Mouse (Mus musculus) limb, embryonic 11.5 days (tissue): ENCODE data around the gene Pabpn1. TPM values are rescaled to one million over a fixed set of nuclear protein-coding genes. Genes with fewer than 3 reads are reported as not detected.

Experiments
- ATAC-seq: fragments of 200-750 bp; cut with Nextera tagmentation; 2 replicates; pipeline ENCODE4 v1.8.0; 2017; ENCODE audit warnings: low read depth; ENCODE audit not compliant: insufficient number of reproducible peaks, low FRiP score, low TSS enrichment
- DNase-seq: peaks from one replicate; pipeline ENCODE4 v3.0.0-alpha.2; 2015; ENCODE audit warnings: low spot score
- H3K27ac ChIP-seq: fragments of 300-500 bp; sonication (generic); replicated peaks from 2 replicates; pipeline ENCODE4 v1.5.1; 2014; ENCODE audit warnings: low read depth, mild to moderate bottlenecking, low read length
- H3K27me3 ChIP-seq: fragments of 300-500 bp; sonication (generic); 2 replicates; pipeline ENCODE4 v1.6.1; 2014; ENCODE audit warnings: mild to moderate bottlenecking, low read length, mixed read lengths; ENCODE audit not compliant: control insufficient read depth, insufficient read depth
- H3K36me3 ChIP-seq: fragments of 300-500 bp; sonication (generic); 2 replicates; pipeline ENCODE4 v1.6.1; 2014; ENCODE audit warnings: mild to moderate bottlenecking, low read length, moderate library complexity, mixed read lengths; ENCODE audit not compliant: control insufficient read depth, insufficient read depth
- H3K4me1 ChIP-seq: fragments of 300-500 bp; sonication (generic); 2 replicates; pipeline ENCODE4 v1.6.1; 2014; ENCODE audit warnings: low read length, mixed read lengths; ENCODE audit not compliant: control insufficient read depth, insufficient read depth
- H3K4me2 ChIP-seq: fragments of 300-500 bp; sonication (generic); 2 replicates; pipeline ENCODE4 v1.6.1; 2014; ENCODE audit warnings: low read depth, mild to moderate bottlenecking, moderate library complexity; ENCODE audit not compliant: severe bottlenecking
- H3K4me3 ChIP-seq: fragments of 300-500 bp; sonication (generic); 2 replicates; pipeline ENCODE4 v1.5.1; 2014; ENCODE audit warnings: low read depth, low read length
- H3K9ac ChIP-seq: fragments of 300-500 bp; sonication (generic); 2 replicates; pipeline ENCODE4 v1.6.1; 2014; ENCODE audit warnings: mild to moderate bottlenecking, low read length
- H3K9me3 ChIP-seq: fragments of 300-500 bp; sonication (generic); 2 replicates; pipeline ENCODE4 v1.6.1; 2016; ENCODE audit warnings: low read length; ENCODE audit not compliant: control insufficient read depth
- WGBS: fragments of 180-500 bp; shearing (Covaris S2); extraction: QIAGEN DNeasy Blood & Tissue Kit; methylation state at CpG from one replicate; pipeline ENCODE4 v1.1.7; 2014; 5-methylcytosine and 5-hydroxymethylcytosine counted together
- polyA plus RNA-seq: library from polyadenylated mRNA; unstranded; fragments of >200 nt; fragmentation: Nextera tagmentation; extraction: Ambion mirVana; gene quantifications from 2 replicates; pipeline ENCODE4 v1.2.1, GENCODE M21; 2014

The Pabpn1 gene
- polyA plus RNA-seq, 1 experiment from 2014 or later, result 158 TPM

GRCm38 (mm10) chr14:54865626-54866025, 26.7 kb upstream of the Pabpn1 start:
- Histone ChIP-seq H3K9me3 (no peaks in the 10 kb centered on the region), H3K27ac (no peak overlapping the region), H3K27me3 (no peaks in the 10 kb centered on the region), H3K36me3 (no peaks in the 10 kb centered on the region), H3K4me2 (no peak overlapping the region), H3K4me1 (no peaks in the 10 kb centered on the region), H3K9ac (no peak overlapping the region), H3K4me3 (no peak overlapping the region)
- ATAC-seq, result no peak
- DNase-seq, result no peak
- 82% methylated on average over 5 of the region's 5 CpGs for WGBS

DNA sequence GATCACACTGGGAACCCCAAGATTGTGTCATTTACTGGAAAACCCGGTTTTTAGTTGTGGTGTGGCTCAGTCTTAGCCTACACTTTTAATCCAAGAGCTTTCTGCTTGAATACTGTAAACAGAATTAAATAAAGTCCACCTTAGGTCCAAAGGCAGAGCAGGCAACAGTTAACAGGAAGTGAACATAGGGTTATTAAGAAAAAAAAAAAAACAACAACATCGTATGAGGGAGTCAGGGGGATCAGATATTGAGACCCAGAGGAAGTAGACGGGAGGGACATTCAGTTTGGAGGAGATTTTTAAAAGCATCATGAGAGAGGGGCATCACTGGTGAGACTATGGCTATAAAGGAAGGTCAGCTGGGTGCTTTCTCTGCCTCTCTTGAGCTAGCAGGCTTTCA, 26.0 kb upstream of the Pabpn1 start:
- WGBS, result 66% methylated on average over 3 of the region's 3 CpGs
- Histone ChIP-seq H3K9me3 (no peaks in the 10 kb centered on the region), H3K27me3 (no peaks in the 10 kb centered on the region), H3K4me3 (no peak overlapping the region), H3K4me1 (no peaks in the 10 kb centered on the region), H3K4me2 (no peak overlapping the region), H3K9ac (no peak overlapping the region), H3K36me3 (no peaks in the 10 kb centered on the region), H3K27ac (no peak overlapping the region)
- DNase-seq (no peak), ATAC-seq (no peak)

DNA sequence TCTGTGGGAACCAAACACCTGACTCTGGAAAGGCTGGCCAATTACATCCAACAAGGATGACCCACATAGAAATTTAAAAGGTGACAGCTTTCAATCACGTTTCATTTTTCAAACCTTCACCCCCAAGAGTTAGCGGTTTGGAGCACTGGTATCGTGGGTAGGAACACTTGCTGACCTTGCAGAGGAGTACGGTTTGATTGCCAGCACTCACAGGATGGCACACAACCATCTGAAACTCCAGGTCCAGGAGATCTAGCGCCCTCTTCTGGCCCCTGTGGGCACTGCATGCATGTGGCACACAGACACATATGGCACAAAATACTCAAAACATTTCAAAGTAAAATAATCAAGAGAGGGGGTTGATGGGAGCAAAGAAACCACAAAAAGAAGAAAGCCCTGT, 25.4 kb upstream of the Pabpn1 start:
- no peaks in the 10 kb centered on the region for H3K36me3 ChIP-seq
- no peaks in the 10 kb centered on the region for H3K4me1 ChIP-seq
- no peak for ATAC-seq
- H3K9me3 ChIP-seq, result no peaks in the 10 kb centered on the region
- H3K9ac ChIP-seq, result no peak overlapping the region
- no peaks in the 10 kb centered on the region for H3K27me3 ChIP-seq
- H3K4me3 ChIP-seq, result no peak overlapping the region
- WGBS, result 67% methylated on average over 5 of the region's 5 CpGs
- H3K27ac ChIP-seq, result no peak overlapping the region
- no peak for DNase-seq
- no peak overlapping the region for H3K4me2 ChIP-seq

GRCm38 (mm10) chr14:54868026-54868425, 24.3 kb upstream of the Pabpn1 start:
- Histone ChIP-seq H3K4me1 (no peaks in the 10 kb centered on the region), H3K4me3 (no peak overlapping the region), H3K4me2 (no peak overlapping the region), H3K36me3 (no peaks in the 10 kb centered on the region), H3K27ac (no peak overlapping the region), H3K27me3 (no peaks in the 10 kb centered on the region), H3K9ac (no peak overlapping the region), H3K9me3 (no peaks in the 10 kb centered on the region)
- no peak for DNase-seq
- WGBS, result 82% methylated on average over 4 of the region's 4 CpGs
- no peak for ATAC-seq

- Histone ChIP-seq H3K27me3 (peaks cover 5% of the 10 kb centered on the region; the same call in 1 of the 2 replicates), H3K4me2 (no peak within 1 kb of the TSS), H3K4me3 (no peak within 1 kb of the TSS), H3K36me3 (no peaks in the 10 kb centered on the region), H3K9me3 (no peaks in the 10 kb centered on the region), H3K4me1 (peaks cover 2% of the 10 kb centered on the region), H3K27ac (no peak within 1 kb of the TSS), H3K9ac (no peak within 1 kb of the TSS)
- WGBS, result 90% methylated on average over 5 of the region's 5 CpGs
- no peak for DNase-seq
- no peak for ATAC-seq
Measured at GRCm38 (mm10) chr14:54870861-54871260, 21.4 kb upstream of the Pabpn1 start, which contains the start of gene Homez. Homez (minus strand) TSS chr14:54870961.

GRCm38 (mm10) chr14:54874165-54874564, 18.1 kb upstream of the Pabpn1 start:
- Histone ChIP-seq H3K9ac (no peak overlapping the region), H3K27ac (no peak overlapping the region), H3K27me3 (peaks cover 18% of the 10 kb centered on the region), H3K36me3 (no peaks in the 10 kb centered on the region), H3K9me3 (no peaks in the 10 kb centered on the region), H3K4me1 (peaks cover 9% of the 10 kb centered on the region), H3K4me3 (no peak overlapping the region), H3K4me2 (no peak overlapping the region)
- no peak for ATAC-seq
- DNase-seq, result no peak
- WGBS, result 85% methylated on average over 3 of the region's 3 CpGs

DNA sequence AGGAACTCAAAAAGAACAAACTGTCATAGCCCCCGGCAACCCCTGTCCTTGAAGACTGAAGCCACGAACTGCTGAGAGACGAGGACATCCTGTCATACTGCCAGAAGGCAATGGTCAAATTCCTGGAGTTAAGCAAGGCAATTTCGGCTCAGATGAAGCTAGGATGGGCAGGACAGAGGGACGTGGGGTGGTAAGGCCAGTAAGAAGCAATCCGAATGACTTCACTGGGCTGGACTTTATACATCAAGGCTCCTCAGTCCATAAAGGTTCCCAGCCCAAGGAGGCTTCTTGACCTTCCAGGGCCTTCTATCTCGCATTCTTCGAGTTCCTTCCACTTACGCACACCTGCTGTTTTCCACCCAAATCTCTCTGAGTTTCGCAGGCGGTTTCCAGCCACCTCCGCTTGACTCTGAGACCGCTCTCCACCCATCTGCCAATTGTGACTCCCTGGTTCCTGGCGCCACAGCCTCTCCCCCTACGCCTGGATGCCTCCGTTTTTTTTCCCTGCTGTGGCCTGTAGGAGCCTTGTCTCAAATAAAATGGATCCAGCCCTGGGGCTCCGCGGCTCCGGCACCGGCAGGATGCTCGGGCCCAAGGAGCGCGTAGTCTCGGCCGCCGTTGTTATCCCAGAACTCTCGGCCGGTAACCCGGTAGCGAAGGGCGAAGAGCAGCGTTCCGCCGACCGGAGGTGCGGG, 16.3 kb upstream of the Pabpn1 start:
- H3K4me2 ChIP-seq, result peak overlapping the region; percentile 99
- H3K27me3 ChIP-seq, result peaks cover 18% of the 10 kb centered on the region
- H3K9ac ChIP-seq, result peak overlapping the region; percentile 72
- DNase-seq (no peak), ATAC-seq (peak; percentile 41; the same call in 1 of the 2 replicates)
- H3K9me3 ChIP-seq, result no peaks in the 10 kb centered on the region
- peaks cover 9% of the 10 kb centered on the region for H3K4me1 ChIP-seq
- H3K4me3 ChIP-seq, result peak overlapping the region; percentile 57
- no peak overlapping the region for H3K27ac ChIP-seq
- no peaks in the 10 kb centered on the region for H3K36me3 ChIP-seq
- 2% methylated on average over 36 of the region's 36 CpGs for WGBS

DNA sequence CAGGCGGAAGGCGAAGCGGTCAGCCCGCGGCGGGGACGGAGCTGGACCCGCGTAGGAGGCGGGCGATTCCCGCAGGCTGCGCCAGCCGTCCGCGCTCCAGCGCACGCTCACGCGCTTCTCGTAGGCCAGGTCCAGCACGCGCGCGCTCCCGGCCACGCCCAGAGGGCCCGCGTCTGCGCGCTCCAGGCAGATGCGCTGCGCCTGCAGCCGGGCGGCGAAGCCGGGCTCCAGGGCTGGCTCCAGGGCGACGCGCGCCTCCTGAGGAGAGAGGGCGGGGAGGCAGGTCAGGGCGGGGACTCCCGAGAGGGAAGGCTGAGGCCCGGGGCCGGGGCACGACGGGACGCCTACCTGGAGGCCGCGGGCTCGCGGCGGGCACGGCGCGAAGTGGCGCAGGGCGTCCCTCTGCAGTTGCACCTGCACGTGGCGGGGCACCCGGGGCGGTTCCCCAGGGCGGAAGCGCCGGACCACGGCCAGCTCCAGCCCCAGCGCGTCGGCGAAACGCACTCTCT, 15.7 kb upstream of the Pabpn1 start:
- no peak overlapping the region for H3K27ac ChIP-seq
- H3K9ac ChIP-seq, result peak overlapping the region; percentile 72
- H3K4me1 ChIP-seq, result peaks cover 9% of the 10 kb centered on the region
- H3K4me3 ChIP-seq, result peak overlapping the region; percentile 57
- no peaks in the 10 kb centered on the region for H3K36me3 ChIP-seq
- H3K4me2 ChIP-seq, result peak overlapping the region; percentile 99
- H3K27me3 ChIP-seq, result peaks cover 18% of the 10 kb centered on the region
- WGBS, result under 1% methylated on average over 53 of the region's 72 CpGs
- ATAC-seq (peak; percentile 81), DNase-seq (peak; percentile 86)
- H3K9me3 ChIP-seq, result no peaks in the 10 kb centered on the region
